Mouse (Mus musculus) embryo, embryonic 10.5 days (tissue): Measurements from ENCODE around the gene Apba2.

ENCODE experiments used
- DNase-seq: peaks from one replicate; pipeline ENCODE4 v3.0.0-alpha.2; 2015; ENCODE audit warnings: low spot score

Gene Apba2

DNA sequence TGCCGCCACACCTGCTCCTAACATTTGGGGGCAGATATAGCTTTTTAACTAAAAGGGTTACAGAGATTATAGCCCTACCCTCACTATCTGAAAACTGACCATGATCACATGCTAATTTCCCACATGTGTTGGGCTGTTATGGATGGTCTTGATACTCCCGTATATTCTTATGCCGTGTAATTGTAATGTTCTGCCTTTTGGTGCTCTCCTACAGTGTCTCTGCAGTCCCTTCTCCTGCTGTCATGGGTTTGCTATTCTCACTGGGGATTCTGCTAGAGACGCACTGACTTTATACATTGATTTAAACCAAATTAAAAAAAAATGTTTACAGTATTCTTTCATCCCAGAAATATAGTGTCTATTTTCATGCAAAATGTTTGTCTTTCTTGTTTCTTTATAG, 157.4 kb downstream of the Apba2 start:
- no peak for DNase-seq

DNA sequence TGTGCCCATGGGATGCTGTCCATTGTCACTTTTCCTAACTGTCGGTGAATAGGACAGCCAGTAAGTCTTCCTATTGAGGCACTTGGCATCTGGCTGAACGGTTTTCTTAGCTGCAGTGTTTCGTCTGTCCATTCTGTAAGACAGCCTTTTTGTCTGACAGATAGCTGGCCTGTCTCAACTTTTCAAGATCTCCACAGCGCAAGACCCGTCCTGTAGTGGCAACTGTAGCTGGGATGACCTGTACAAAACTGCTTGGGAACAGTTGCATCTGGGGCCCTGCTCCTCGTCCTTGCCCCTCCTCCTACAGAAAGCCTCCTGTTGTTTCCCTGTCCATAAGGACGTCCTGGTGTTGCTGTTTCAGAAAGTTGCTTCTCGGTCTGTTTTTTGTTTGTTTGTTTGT, 157.8 kb downstream of the Apba2 start:
- no peak for DNase-seq

DNA sequence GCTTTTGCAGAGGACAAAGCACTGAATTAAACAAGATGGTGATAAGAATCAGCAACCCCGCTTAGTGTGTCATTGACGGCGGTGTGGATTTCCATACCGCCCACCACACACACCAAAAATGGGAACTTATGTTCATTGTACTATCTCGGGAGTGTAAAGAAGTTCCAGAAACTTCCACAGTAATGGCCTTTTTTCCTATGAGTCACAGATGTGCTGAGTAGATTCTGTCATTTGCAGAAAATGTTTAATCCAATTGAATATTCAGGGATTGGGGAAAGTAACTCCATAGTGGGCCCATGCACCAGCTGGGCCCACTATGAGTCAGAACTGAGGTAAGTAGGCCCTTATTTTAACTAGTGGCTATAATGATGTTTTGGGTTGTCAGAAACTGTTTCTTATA, 161.0 kb downstream of the Apba2 start:
- DNase-seq: no peak

GRCm38 (mm10) chr7:64663600-64663999, 162.1 kb downstream of the Apba2 start:
- no peak for DNase-seq

- no peak for DNase-seq
These were observed 163.6 kb downstream of the Apba2 start for GRCm38 (mm10) chr7:64665120-64665519.

- DNase-seq: no peak
These were observed 164.3 kb downstream of the Apba2 start for GRCm38 (mm10) chr7:64665716-64666298.

DNA sequence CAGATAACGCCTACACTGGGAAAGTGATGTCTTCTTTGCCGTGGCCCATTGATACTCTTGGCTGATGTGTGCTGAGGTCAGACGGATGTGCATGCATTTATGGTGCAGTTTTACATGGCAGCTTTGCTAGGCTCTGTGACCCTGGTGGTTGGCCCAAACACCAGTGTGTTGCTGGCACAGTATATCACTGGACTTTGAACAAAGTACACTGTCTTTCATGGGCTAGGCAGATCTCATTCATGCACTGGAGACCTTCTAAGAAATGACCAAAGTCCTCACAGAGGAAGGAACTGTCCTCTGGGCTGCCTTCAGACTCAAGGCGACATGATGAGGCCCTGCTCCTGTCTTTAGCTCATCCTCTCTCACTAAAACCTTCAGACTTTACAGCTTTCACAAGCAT, 166.5 kb downstream of the Apba2 start:
- no peak for DNase-seq

DNA sequence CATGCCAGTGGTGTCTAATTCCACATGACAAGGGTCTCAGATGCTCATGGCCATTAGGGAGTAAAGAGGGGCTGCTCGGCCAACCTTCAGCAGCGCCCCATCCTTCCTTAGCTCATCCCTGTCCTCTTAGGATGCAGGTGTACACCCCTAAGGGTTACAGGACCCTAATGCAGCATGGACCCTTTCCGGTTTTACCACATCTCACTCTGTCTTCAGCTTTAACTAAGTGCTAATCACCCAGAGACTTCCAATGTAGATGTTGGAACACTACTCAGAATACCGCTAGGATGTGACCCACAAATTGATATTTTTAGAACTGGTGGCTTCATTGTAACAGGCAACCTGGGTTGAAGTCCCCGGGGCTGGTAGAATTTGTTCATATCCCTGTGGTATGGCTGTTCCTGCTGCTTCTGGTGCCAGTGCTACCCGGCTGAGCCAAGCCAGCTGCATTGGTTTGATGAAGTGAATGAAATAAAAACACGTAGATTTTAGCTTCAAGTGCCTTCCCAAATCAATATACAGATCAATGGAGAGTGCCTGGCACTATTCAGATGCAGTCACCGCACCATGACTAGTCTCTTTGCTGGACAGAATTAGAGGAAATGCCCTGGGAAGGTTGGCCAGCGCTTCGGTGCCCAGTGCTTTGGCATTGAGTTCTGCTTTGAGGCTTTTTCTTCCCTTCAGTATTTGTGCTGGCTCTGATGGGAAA, 178.4 kb downstream of the Apba2 start:
- no peak for DNase-seq

DNA sequence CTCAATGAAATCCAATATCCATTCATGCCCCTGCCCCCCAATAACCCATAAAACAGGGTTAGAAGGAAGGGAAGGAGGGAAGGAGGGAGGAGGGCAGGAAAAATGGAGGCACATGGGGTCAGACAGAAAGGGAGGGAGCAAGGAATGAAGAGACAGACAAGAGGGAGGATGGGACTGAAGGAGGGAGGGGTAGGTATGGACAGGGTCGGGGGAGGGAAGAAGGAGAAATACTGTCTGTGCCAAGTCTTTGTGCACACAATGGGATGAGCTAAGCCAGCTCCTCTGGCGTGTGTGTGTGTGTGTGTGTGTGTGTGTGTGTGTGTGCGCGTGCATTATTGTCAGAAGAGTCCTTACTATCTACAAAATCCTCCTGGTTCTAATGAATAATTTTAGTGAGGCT, 183.4 kb downstream of the Apba2 start:
- DNase-seq: no peak

DNA sequence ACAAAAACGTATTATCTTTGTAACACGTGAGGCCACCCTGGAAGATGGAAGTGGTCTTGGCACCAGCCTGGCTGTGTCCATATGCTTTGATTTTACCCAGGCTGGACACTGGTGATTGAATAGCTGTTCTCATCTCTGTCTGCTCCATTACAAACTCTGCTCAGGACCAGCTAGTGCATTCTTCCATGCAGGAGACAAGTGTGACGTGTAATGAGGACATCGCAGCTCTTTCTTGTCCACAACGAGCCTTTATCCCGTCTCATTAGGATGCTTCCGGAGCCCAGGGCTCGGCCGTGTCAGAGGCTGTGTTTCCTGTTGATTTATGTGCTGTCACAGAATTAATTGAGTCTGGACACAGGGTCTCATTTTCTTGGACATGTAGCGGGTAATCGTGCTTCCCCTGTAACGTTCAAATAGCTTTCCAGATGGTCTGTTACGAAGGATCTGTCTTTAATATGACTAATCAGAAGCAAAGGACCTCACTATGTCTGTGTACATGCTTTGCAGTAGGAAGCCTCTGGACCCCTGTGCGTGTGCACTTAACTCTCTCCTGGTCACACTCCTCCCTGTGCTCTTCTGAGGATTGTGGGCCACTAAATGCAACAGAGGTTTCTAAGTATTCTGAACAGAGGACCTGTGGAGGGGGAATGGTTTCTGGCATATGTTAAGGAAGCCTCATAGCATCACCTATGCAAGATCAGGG, 186.8 kb downstream of the Apba2 start:
- peak; percentile 47 for DNase-seq

DNA sequence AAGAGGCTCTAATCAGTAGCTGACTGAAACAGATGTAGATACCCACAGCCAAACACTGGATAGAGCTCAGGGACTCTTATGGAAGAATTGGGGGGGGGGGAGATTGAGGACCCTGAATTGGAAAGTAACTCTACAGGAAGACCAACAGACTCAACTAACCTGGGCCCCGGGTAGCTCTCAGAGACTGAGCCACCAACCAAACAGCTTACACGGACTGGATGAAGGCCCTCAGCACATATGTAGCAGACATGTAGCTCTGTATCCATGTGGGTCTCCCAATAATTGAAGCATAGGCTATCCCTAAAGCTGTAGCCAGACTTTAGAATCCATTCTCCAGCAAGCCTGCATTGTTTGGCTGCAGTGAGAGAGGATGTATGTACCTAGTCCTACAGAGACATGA, 190.3 kb downstream of the Apba2 start:
- no peak for DNase-seq

GRCm38 (mm10) chr7:64694937-64695336, 193.4 kb downstream of the Apba2 start:
- no peak for DNase-seq

- DNase-seq: no peak
These were observed 195.2 kb downstream of the Apba2 start for GRCm38 (mm10) chr7:64696521-64697281.

GRCm38 (mm10) chr7:64697791-64698337, 196.4 kb downstream of the Apba2 start:
- no peak for DNase-seq

- DNase-seq: peak; percentile 32
These were observed 202.6 kb downstream of the Apba2 start for GRCm38 (mm10) chr7:64704060-64704595.

- DNase-seq: no peak
These were observed 206.7 kb downstream of the Apba2 start for GRCm38 (mm10) chr7:64708176-64708575.

- DNase-seq: peak; percentile 16
These were observed 208.2 kb downstream of the Apba2 start for GRCm38 (mm10) chr7:64709520-64710262.

DNA sequence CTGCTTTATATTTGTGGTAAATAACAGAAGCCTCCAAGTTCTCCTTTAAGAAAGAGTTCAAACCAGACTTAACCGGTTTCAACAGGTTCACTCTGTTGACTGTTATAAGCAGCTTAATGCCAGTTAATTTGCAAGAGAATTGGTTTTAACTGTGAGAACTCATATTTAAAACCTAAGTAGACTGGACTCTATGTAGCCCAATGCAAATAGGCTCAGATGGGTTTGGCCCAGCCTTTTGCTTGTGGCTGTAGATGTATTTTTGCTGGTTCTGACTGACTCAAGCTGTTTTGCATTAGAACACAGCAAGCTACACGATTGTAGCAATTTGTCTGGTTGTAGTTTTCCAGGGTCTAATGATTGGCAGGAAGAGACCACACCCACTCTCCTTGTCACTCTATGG, 214.8 kb downstream of the Apba2 start:
- DNase-seq: no peak

DNA sequence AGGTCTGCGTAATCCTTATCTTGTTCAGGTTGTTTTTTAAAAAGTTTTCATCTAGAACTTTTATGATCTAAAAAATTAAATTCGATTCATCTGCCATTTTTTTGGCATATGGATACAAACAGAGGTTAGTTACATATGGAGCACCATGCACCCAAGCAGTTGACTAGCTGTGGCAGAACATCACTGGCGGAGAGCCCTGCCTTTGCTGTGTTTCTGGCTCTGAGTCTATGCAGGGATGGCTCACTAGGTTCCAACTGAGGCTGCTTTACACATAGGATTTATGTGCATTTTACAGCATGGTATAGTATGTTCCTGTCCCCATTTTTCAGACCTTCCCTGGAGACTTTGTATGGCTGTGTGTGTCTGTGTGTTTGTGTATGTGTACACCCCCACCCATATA, 221.8 kb downstream of the Apba2 start:
- no peak for DNase-seq

- no peak for DNase-seq
These were observed 222.9 kb downstream of the Apba2 start for GRCm38 (mm10) chr7:64724409-64724808.

- no peak for DNase-seq
These were observed 224.6 kb downstream of the Apba2 start for GRCm38 (mm10) chr7:64725967-64726695.
